Mouse (Mus musculus): ENCODE measurements around the gene Olfr814. TPM values are rescaled to one million over a fixed set of nuclear protein-coding genes. Genes with fewer than 3 reads are reported as not detected.
"Not testable (repeated sequence)": the region's sequence is repeated elsewhere in the genome, so short reads cannot be mapped to it uniquely, and the experiment has no call there.

Gene Olfr814
- not detected in 2 replicates for polyA plus RNA-seq (2015; fragmentation: Nextera tagmentation; extraction: Ambion mirVana)

DNA sequence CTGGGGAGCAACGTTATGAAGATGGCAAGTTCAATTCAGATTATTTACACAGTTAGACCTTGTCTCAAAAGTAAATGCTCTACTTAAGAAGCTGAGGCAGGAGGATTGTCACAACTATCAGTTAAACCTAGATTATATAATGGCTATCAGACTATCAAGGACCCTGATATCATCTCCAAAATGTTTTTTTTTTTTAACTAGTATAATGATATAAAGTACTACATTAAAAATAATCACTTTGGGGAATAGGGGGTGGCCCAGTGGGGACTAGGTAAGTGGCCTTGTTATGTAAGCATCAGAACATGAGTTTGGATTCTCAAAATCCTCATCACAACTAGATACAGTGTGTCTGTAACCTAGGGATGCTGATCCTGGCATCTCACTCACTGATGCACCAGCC is at the start of gene Olfr814:
Olfr814 (minus strand) TSS at position 101 of the 400 bp plus-strand sequence.
- WGBS: no CpG with 5 or more reads among the region's 1 CpGs
- H3K9me3 ChIP-seq (ENCODE audit: control insufficient read depth, low read length): not testable (repeated sequence)

GRCm38 (mm10) chr10:129915497-129915896 is 35.8 kb upstream of the Olfr814 start, which contains the start of gene Olfr816:
Gene Olfr816 (minus strand): TSS chr10:129915597.
- H3K4me3 ChIP-seq (replicated peaks; ENCODE audit: low read length): no peak within 1 kb of the TSS
- no peaks in the 10 kb centered on the region for H3K36me3 ChIP-seq (ENCODE audit: control insufficient read depth, insufficient read depth)
- H3K4me2 ChIP-seq (ENCODE audit: low read length): no peak within 1 kb of the TSS
- no peaks in the 10 kb centered on the region for H3K27me3 ChIP-seq (replicated peaks; ENCODE audit: control insufficient read depth, insufficient read depth, low read length)
- ATAC-seq: no peak
- H3K27ac ChIP-seq (ENCODE audit: low read length): no peak within 1 kb of the TSS
- 61% methylated on average over 1 of the region's 1 CpGs for WGBS
- no peaks in the 10 kb centered on the region for H3K4me1 ChIP-seq (replicated peaks; ENCODE audit: control insufficient read depth, insufficient read depth, low read length)
- no peaks in the 10 kb centered on the region for H3K9me3 ChIP-seq (ENCODE audit: control insufficient read depth, low read length)
- no peak within 1 kb of the TSS for H3K9ac ChIP-seq (replicated peaks; ENCODE audit: low read depth, low read length)

More for the DNA sequence above, at the start of gene Olfr814:
- not testable (repeated sequence) for H3K36me3 ChIP-seq (ENCODE audit: control insufficient read depth, insufficient read depth); H3K9ac ChIP-seq (replicated peaks; ENCODE audit: low read depth, low read length); H3K27me3 ChIP-seq (replicated peaks; ENCODE audit: control insufficient read depth, insufficient read depth, low read length); H3K4me3 ChIP-seq (replicated peaks; ENCODE audit: low read length); H3K4me2 ChIP-seq (ENCODE audit: low read length); H3K4me1 ChIP-seq (replicated peaks; ENCODE audit: control insufficient read depth, insufficient read depth, low read length); H3K27ac ChIP-seq (ENCODE audit: low read length); ATAC-seq

DNA sequence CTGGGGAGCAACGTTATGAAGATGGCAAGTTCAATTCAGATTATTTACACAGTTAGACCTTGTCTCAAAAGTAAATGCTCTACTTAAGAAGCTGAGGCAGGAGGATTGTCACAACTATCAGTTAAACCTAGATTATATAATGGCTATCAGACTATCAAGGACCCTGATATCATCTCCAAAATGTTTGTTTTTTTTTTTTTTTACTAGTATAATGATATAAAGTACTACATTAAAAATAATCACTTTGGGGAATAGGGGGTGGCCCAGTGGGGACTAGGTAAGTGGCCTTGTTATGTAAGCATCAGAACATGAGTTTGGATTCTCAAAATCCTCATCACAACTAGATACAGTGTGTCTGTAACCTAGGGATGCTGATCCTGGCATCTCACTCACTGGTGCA is 26.1 kb upstream of the Olfr814 start, which contains the start of gene Olfr815:
Olfr815 (minus strand) TSS at position 101 of the 400 bp plus-strand sequence.
- H3K27me3 ChIP-seq (replicated peaks; ENCODE audit: control insufficient read depth, insufficient read depth, low read length); ATAC-seq; H3K36me3 ChIP-seq (ENCODE audit: control insufficient read depth, insufficient read depth); H3K27ac ChIP-seq (ENCODE audit: low read length); H3K4me1 ChIP-seq (replicated peaks; ENCODE audit: control insufficient read depth, insufficient read depth, low read length); H3K9ac ChIP-seq (replicated peaks; ENCODE audit: low read depth, low read length); H3K9me3 ChIP-seq (ENCODE audit: control insufficient read depth, low read length); H3K4me2 ChIP-seq (ENCODE audit: low read length); H3K4me3 ChIP-seq (replicated peaks; ENCODE audit: low read length): not testable (repeated sequence)
- WGBS: no CpG with 5 or more reads among the region's 1 CpGs

GRCm38 (mm10) chr10:129885934-129886333 is 6.3 kb upstream of the Olfr814 start:
- Histone ChIP-seq H3K9me3 (ENCODE audit: control insufficient read depth, low read length) (no peaks in the 10 kb centered on the region), H3K27ac (ENCODE audit: low read length) (no peak overlapping the region), H3K4me3 (replicated peaks; ENCODE audit: low read length) (no peak overlapping the region), H3K9ac (replicated peaks; ENCODE audit: low read depth, low read length) (no peak overlapping the region), H3K36me3 (ENCODE audit: control insufficient read depth, insufficient read depth) (no peaks in the 10 kb centered on the region), H3K4me2 (ENCODE audit: low read length) (no peak overlapping the region), H3K27me3 (replicated peaks; ENCODE audit: control insufficient read depth, insufficient read depth, low read length) (no peaks in the 10 kb centered on the region), H3K4me1 (replicated peaks; ENCODE audit: control insufficient read depth, insufficient read depth, low read length) (no peaks in the 10 kb centered on the region)
- WGBS: 92% methylated on average over 7 of the region's 7 CpGs
- ATAC-seq: no peak

DNA sequence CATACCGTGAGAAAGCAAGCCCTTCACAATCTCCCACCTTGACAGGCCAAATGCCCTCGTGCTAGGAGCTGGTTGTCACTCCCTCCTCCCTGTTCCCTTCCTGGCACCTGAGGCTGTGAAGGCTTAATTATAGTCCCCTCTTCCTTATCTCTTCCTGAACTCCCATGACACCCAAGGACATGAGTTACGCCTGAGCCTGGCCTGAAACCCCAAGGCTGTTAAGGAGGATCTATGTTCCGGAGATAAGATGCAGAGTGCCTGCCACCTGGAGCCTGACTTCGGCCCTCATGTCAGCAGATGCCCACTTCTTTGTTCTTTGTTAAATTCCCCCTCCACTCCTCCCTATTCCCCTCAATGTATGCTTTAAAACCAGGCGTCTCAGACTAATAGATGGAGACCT is 5.8 kb upstream of the Olfr814 start:
- ATAC-seq; H3K9me3 ChIP-seq (ENCODE audit: control insufficient read depth, low read length); H3K27me3 ChIP-seq (replicated peaks; ENCODE audit: control insufficient read depth, insufficient read depth, low read length); H3K36me3 ChIP-seq (ENCODE audit: control insufficient read depth, insufficient read depth); H3K27ac ChIP-seq (ENCODE audit: low read length); H3K4me1 ChIP-seq (replicated peaks; ENCODE audit: control insufficient read depth, insufficient read depth, low read length); H3K9ac ChIP-seq (replicated peaks; ENCODE audit: low read depth, low read length); H3K4me3 ChIP-seq (replicated peaks; ENCODE audit: low read length); H3K4me2 ChIP-seq (ENCODE audit: low read length): not testable (repeated sequence)
- 92% methylated on average over 6 of the region's 6 CpGs for WGBS

DNA sequence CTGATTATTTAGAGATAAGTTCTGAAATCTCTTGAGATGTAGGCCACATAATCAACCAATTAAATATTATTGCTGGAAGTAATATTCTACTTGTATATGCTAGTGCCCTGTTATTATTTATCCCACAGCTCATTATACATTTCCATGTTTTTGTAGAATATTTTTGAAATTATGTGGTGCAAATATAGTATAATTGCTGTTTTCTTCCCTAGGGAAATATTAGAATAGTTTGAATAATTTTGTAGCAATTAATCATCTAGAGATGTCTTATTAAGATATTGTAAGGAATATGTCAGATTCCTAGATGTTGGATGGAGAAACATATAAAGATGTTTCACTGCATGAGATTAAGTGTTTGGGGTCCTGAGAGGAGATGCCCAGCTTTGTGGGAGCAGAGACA is 24.6 kb downstream of the Olfr814 start, which contains the start of gene Olfr813:
Olfr813 (plus strand) TSS at position 301 of the 400 bp plus-strand sequence.
- no peaks in the 10 kb centered on the region for H3K4me1 ChIP-seq (replicated peaks; ENCODE audit: control insufficient read depth, insufficient read depth, low read length)
- no peaks in the 10 kb centered on the region for H3K36me3 ChIP-seq (ENCODE audit: control insufficient read depth, insufficient read depth)
- no peak within 1 kb of the TSS for H3K27ac ChIP-seq (ENCODE audit: low read length)
- no peak within 1 kb of the TSS for H3K4me3 ChIP-seq (replicated peaks; ENCODE audit: low read length)
- no peak for ATAC-seq
- no peak within 1 kb of the TSS for H3K4me2 ChIP-seq (ENCODE audit: low read length)
- no peaks in the 10 kb centered on the region for H3K9me3 ChIP-seq (ENCODE audit: control insufficient read depth, low read length)
- no peak within 1 kb of the TSS for H3K9ac ChIP-seq (replicated peaks; ENCODE audit: low read depth, low read length)
- no peaks in the 10 kb centered on the region for H3K27me3 ChIP-seq (replicated peaks; ENCODE audit: control insufficient read depth, insufficient read depth, low read length)

DNA sequence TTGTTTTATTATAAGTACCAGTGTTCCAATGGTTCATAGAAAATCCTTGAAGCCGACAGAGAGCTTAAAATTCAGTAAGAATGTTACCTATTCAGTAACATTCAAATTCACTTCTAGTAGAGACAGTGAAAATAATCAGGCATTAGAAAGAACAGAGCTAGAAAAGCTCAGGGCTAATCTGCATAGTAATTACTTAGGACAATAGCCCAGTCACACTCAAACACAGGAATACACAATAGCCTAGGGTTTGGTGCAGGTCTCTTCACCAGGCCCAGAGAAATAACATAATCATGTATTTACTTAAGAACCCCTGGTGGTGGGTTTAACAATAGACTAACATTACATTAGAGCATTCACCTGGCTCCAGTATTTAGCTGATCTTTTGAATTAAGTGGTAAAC is 32.3 kb downstream of the Olfr814 start:
- ATAC-seq: no peak
- H3K9ac ChIP-seq (replicated peaks; ENCODE audit: low read depth, low read length): no peak overlapping the region
- H3K4me3 ChIP-seq (replicated peaks; ENCODE audit: low read length): no peak overlapping the region
- H3K36me3 ChIP-seq (ENCODE audit: control insufficient read depth, insufficient read depth): no peaks in the 10 kb centered on the region
- 10% methylated on average over 1 of the region's 1 CpGs for WGBS
- H3K4me2 ChIP-seq (ENCODE audit: low read length): no peak overlapping the region
- no peaks in the 10 kb centered on the region for H3K27me3 ChIP-seq (replicated peaks; ENCODE audit: control insufficient read depth, insufficient read depth, low read length)
- H3K27ac ChIP-seq (ENCODE audit: low read length): no peak overlapping the region
- no peaks in the 10 kb centered on the region for H3K9me3 ChIP-seq (ENCODE audit: control insufficient read depth, low read length)
- no peaks in the 10 kb centered on the region for H3K4me1 ChIP-seq (replicated peaks; ENCODE audit: control insufficient read depth, insufficient read depth, low read length)

DNA sequence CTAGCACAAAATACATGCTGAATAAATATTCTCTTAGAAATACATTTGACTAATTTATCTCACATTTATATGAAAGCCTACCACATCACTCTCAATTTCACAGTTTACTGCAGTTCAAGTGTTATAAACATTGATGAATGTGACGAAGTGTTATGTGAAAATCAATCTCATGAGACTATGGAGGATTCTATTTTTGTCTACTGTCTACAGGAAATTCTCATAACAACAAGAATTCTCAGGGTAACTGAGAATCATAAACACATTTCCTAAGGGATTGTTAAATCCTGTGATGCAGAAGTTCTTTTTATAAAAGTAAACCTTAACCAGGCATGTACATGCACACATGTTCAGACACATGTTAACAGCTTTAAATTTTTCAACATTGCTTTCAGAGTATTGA is 33.7 kb downstream of the Olfr814 start, which contains the start of gene Olfr812:
Olfr812 (minus strand) TSS at position 101 of the 400 bp plus-strand sequence.
- H3K36me3 ChIP-seq (ENCODE audit: control insufficient read depth, insufficient read depth): no peaks in the 10 kb centered on the region
- H3K4me2 ChIP-seq (ENCODE audit: low read length): no peak within 1 kb of the TSS
- 71% methylated on average over 1 of the region's 1 CpGs for WGBS
- no peak within 1 kb of the TSS for H3K9ac ChIP-seq (replicated peaks; ENCODE audit: low read depth, low read length)
- H3K27me3 ChIP-seq (replicated peaks; ENCODE audit: control insufficient read depth, insufficient read depth, low read length): no peaks in the 10 kb centered on the region
- no peak within 1 kb of the TSS for H3K27ac ChIP-seq (ENCODE audit: low read length)
- no peak for ATAC-seq
- H3K4me1 ChIP-seq (replicated peaks; ENCODE audit: control insufficient read depth, insufficient read depth, low read length): no peaks in the 10 kb centered on the region
- H3K9me3 ChIP-seq (ENCODE audit: control insufficient read depth, low read length): no peaks in the 10 kb centered on the region
- H3K4me3 ChIP-seq (replicated peaks; ENCODE audit: low read length): no peak within 1 kb of the TSS

Data from forebrain, embryonic 16.5 days (tissue).